Mouse (Mus musculus) hindbrain, embryonic 12.5 days (tissue): ENCODE measurements around the gene Prr14l. TPM values are rescaled to one million over a fixed set of nuclear protein-coding genes. Genes with fewer than 3 reads are reported as not detected.
"Not testable (repeated sequence)": the region's sequence is repeated elsewhere in the genome, so short reads cannot be mapped to it uniquely, and the experiment has no call there.

Experiments used
- ATAC-seq: fragments of 200-750 bp; cut with Nextera tagmentation; 2 replicates; pipeline ENCODE4 v1.8.0; 2017; ENCODE audit warnings: moderate TSS enrichment; ENCODE audit not compliant: low FRiP score
- H3K27ac ChIP-seq: fragments of 300-500 bp; sonication (generic); 2 replicates; pipeline ENCODE4 v1.5.1; 2016; ENCODE audit warnings: mild to moderate bottlenecking
- H3K27me3 ChIP-seq: fragments of 300-500 bp; sonication (generic); 2 replicates; pipeline ENCODE4 v1.6.1; 2016; ENCODE audit warnings: mild to moderate bottlenecking
- H3K36me3 ChIP-seq: fragments of 300-500 bp; sonication (generic); 2 replicates; pipeline ENCODE4 v1.6.1; 2016; ENCODE audit warnings: mild to moderate bottlenecking
- H3K4me1 ChIP-seq: fragments of 300-500 bp; sonication (generic); 2 replicates; pipeline ENCODE4 v1.6.1; 2016
- H3K4me2 ChIP-seq: fragments of 300-500 bp; sonication (generic); replicated peaks from 2 replicates; pipeline ENCODE4 v1.6.1; 2016; ENCODE audit warnings: mild to moderate bottlenecking
- H3K4me3 ChIP-seq: fragments of 300-500 bp; sonication (generic); 2 replicates; pipeline ENCODE4 v1.5.1; 2016; ENCODE audit warnings: mild to moderate bottlenecking
- H3K9ac ChIP-seq: fragments of 300-500 bp; sonication (generic); 2 replicates; pipeline ENCODE4 v1.6.1; 2016; ENCODE audit warnings: mild to moderate bottlenecking, moderate library complexity
- H3K9me3 ChIP-seq: fragments of 300-500 bp; sonication (generic); replicated peaks from 2 replicates; pipeline ENCODE4 v1.6.1; 2016; ENCODE audit warnings: mild to moderate bottlenecking
- WGBS: fragments of 180-500 bp; shearing (Covaris S2); methylation state at CpG from one replicate; pipeline ENCODE4 v1.1.7; 2016; 5-methylcytosine and 5-hydroxymethylcytosine counted together
- polyA plus RNA-seq: library from polyadenylated mRNA; unstranded; fragments of >200 nt; fragmentation: Nextera tagmentation; extraction: Ambion mirVana; gene quantifications from 2 replicates; pipeline ENCODE4 v1.2.1, GENCODE M21; 2016

The Prr14l gene
- polyA plus RNA-seq, 1 experiment from 2014 or later = 17.3 TPM

- WGBS = 69% methylated on average over 6 of the region's 6 CpGs
- ATAC-seq = 0 out of 2 replicates have a peak, but pooled peaks have one; percentile 43
- no peaks in the 10 kb centered on the region for H3K9me3 ChIP-seq
Observed at GRCm38 (mm10) chr5:32747650-32748375, 106.2 kb downstream of the Prr14l start.

GRCm38 (mm10) chr5:32745705-32746655, 108.1 kb downstream of the Prr14l start:
- Histone ChIP-seq H3K9ac (no peak overlapping the region), H3K4me1 (peaks cover 26% of the 10 kb centered on the region), H3K27me3 (no peaks in the 10 kb centered on the region), H3K4me2 (peak overlapping the region; percentile 37), H3K27ac (0 out of 2 replicates have a peak overlapping the region, but pooled peaks have one; percentile 9), H3K36me3 (no peaks in the 10 kb centered on the region), H3K9me3 (no peaks in the 10 kb centered on the region), H3K4me3 (peak overlapping the region; percentile 20)
- ATAC-seq = 0 out of 2 replicates have a peak, but pooled peaks have one; percentile 24
- 7% methylated on average over 10 of the region's 10 CpGs for WGBS

More at GRCm38 (mm10) chr5:32747650-32748375, 106.2 kb downstream of the Prr14l start:
- Histone ChIP-seq H3K4me2 (no peak overlapping the region), H3K36me3 (no peaks in the 10 kb centered on the region), H3K4me1 (peaks cover 14% of the 10 kb centered on the region), H3K9ac (no peak overlapping the region), H3K27me3 (no peaks in the 10 kb centered on the region), H3K4me3 (no peak overlapping the region), H3K27ac (no peak overlapping the region)

- 54% methylated on average over 9 of the region's 9 CpGs for WGBS
- Histone ChIP-seq H3K36me3 (peaks cover 8% of the 10 kb centered on the region; the same call in 1 of the 2 replicates), H3K9ac (no peak overlapping the region), H3K9me3 (no peaks in the 10 kb centered on the region), H3K27ac (peak overlapping the region; percentile 67; the same call in 1 of the 2 replicates), H3K4me1 (peaks cover 26% of the 10 kb centered on the region), H3K27me3 (no peaks in the 10 kb centered on the region), H3K4me2 (no peak overlapping the region), H3K4me3 (no peak overlapping the region)
- 0 out of 2 replicates have a peak, but pooled peaks have one; percentile 27 for ATAC-seq
Observed at GRCm38 (mm10) chr5:32742149-32742548, 111.9 kb downstream of the Prr14l start.

- peak; percentile 40; the same call in 1 of the 2 replicates for ATAC-seq
- WGBS = 67% methylated on average over 4 of the region's 4 CpGs
Observed at GRCm38 (mm10) chr5:32741377-32741776, 112.7 kb downstream of the Prr14l start.

GRCm38 (mm10) chr5:32740850-32741249, 113.2 kb downstream of the Prr14l start:
- not testable (repeated sequence) for H3K4me3 ChIP-seq, H3K9ac ChIP-seq, ATAC-seq, H3K9me3 ChIP-seq, H3K27me3 ChIP-seq, H3K4me2 ChIP-seq
- Histone ChIP-seq H3K4me1 (peaks cover 19% of the 10 kb centered on the region), H3K36me3 (peaks cover 10% of the 10 kb centered on the region; the same call in 1 of the 2 replicates), H3K27ac (peak overlapping the region; percentile 40; the same call in 1 of the 2 replicates)
- WGBS = 80% methylated on average over 8 of the region's 8 CpGs

More at GRCm38 (mm10) chr5:32741377-32741776, 112.7 kb downstream of the Prr14l start:
- Histone ChIP-seq H3K4me1 (peaks cover 25% of the 10 kb centered on the region), H3K27ac (peak overlapping the region; percentile 67), H3K36me3 (peaks cover 10% of the 10 kb centered on the region; the same call in 1 of the 2 replicates)
- not testable (repeated sequence) for H3K4me3 ChIP-seq, H3K27me3 ChIP-seq, H3K9ac ChIP-seq, H3K4me2 ChIP-seq, H3K9me3 ChIP-seq

- H3K9me3 ChIP-seq = no peaks in the 10 kb centered on the region
- ATAC-seq = no peak
- H3K4me3 ChIP-seq = no peak overlapping the region
- H3K4me2 ChIP-seq = no peak overlapping the region
- H3K36me3 ChIP-seq = peaks cover 15% of the 10 kb centered on the region
- peaks cover 14% of the 10 kb centered on the region for H3K4me1 ChIP-seq
- 97% methylated on average over 3 of the region's 3 CpGs for WGBS
- H3K27me3 ChIP-seq = no peaks in the 10 kb centered on the region
- H3K9ac ChIP-seq = no peak overlapping the region
- peak overlapping the region; percentile 40; the same call in 1 of the 2 replicates for H3K27ac ChIP-seq
Observed at GRCm38 (mm10) chr5:32740138-32740537, 113.9 kb downstream of the Prr14l start.

Other genes with a start within 250 kb of the Prr14l start
- gene Yes1, start 243.1 kb downstream of the Prr14l start, polyA plus RNA-seq = 34.2 and 37.1 TPM in 2 replicates
- 78.6 and 83.2 TPM in 2 replicates for gene Pisd, start 68.6 kb downstream of the Prr14l start, polyA plus RNA-seq
- gene Gm20671, start 27.1 kb downstream of the Prr14l start, polyA plus RNA-seq = not detected in 2 replicates
- 34.1 and 40.3 TPM in 2 replicates for gene Depdc5, start 9.4 kb upstream of the Prr14l start, polyA plus RNA-seq
- 461 and 499 TPM in 2 replicates for gene Ywhah, start 164.6 kb upstream of the Prr14l start, polyA plus RNA-seq
- gene Slc5a1, start 250.0 kb upstream of the Prr14l start, polyA plus RNA-seq = 0.07 TPM in 1 of 2 replicates, not detected in the other